Mouse (Mus musculus) intestine, embryonic 14.5 days (tissue): ENCODE data around the gene Il6ra. TPM values are rescaled to one million over a fixed set of nuclear protein-coding genes. Genes with fewer than 3 reads are reported as not detected.

Source experiments
- ATAC-seq: fragments of 200-750 bp; cut with Nextera tagmentation; replicated peaks from 2 replicates; pipeline ENCODE4 v1.8.0; 2017; ENCODE audit warnings: low read depth, moderate number of reproducible peaks, moderate TSS enrichment, moderate library complexity; ENCODE audit not compliant: low FRiP score, low TSS enrichment
- DNase-seq: peaks from one replicate; pipeline ENCODE4 v3.0.0-alpha.2; 2018; ENCODE audit warnings: low spot score
- H3K27ac ChIP-seq: fragments of 300-500 bp; sonication (generic); 2 replicates; pipeline ENCODE4 v1.5.1; 2014; ENCODE audit warnings: low read depth, mild to moderate bottlenecking, control low read depth
- H3K27me3 ChIP-seq: fragments of 300-500 bp; sonication (generic); replicated peaks from 2 replicates; pipeline ENCODE4 v1.6.1; 2014; ENCODE audit warnings: low read length, control low read depth; ENCODE audit not compliant: control insufficient read depth, insufficient read depth
- H3K36me3 ChIP-seq: fragments of 300-500 bp; sonication (generic); 2 replicates; pipeline ENCODE4 v1.6.1; 2014; ENCODE audit warnings: low read length, control low read depth; ENCODE audit not compliant: control insufficient read depth, insufficient read depth
- H3K4me1 ChIP-seq: fragments of 300-500 bp; sonication (generic); replicated peaks from 2 replicates; pipeline ENCODE4 v1.6.1; 2014; ENCODE audit warnings: low read length, control low read depth, mixed read lengths; ENCODE audit not compliant: control insufficient read depth, insufficient read depth
- H3K4me2 ChIP-seq: fragments of 300-500 bp; sonication (generic); 2 replicates; pipeline ENCODE4 v1.6.1; 2014; ENCODE audit warnings: low read length
- H3K4me3 ChIP-seq: fragments of 300-500 bp; sonication (generic); 2 replicates; pipeline ENCODE4 v1.5.1; 2014; ENCODE audit warnings: low read depth, low read length, control low read depth, mixed read lengths
- H3K9ac ChIP-seq: fragments of 300-500 bp; sonication (generic); 2 replicates; pipeline ENCODE4 v1.6.1; 2014; ENCODE audit warnings: mild to moderate bottlenecking, low read length
- H3K9me3 ChIP-seq: fragments of 300-500 bp; sonication (generic); 2 replicates; pipeline ENCODE4 v1.6.1; 2016; ENCODE audit warnings: low read length, control low read depth; ENCODE audit not compliant: control insufficient read depth
- WGBS: fragments of 180-500 bp; shearing (Covaris S2); extraction: QIAGEN DNeasy Blood & Tissue Kit; methylation state at CpG from one replicate; pipeline ENCODE4 v1.1.7; 2014; 5-methylcytosine and 5-hydroxymethylcytosine counted together
- polyA plus RNA-seq: library from polyadenylated mRNA; unstranded; fragments of >200 nt; fragmentation: Nextera tagmentation; extraction: Ambion mirVana; gene quantifications from 2 replicates; pipeline ENCODE4 v1.2.1, GENCODE M21; 2014

The Il6ra gene
- polyA plus RNA-seq, 1 experiment from 2014 or later: 1.6 TPM

GRCm38 (mm10) chr3:89861070-89861469 lies 51.9 kb downstream of the Il6ra start:
- H3K27ac ChIP-seq: no peak overlapping the region
- no peak for DNase-seq
- ATAC-seq: no peak

GRCm38 (mm10) chr3:89860343-89860742 lies 52.7 kb downstream of the Il6ra start:
- H3K27me3 ChIP-seq: no peaks in the 10 kb centered on the region
- ATAC-seq (no peak), DNase-seq (no peak)
- no peak overlapping the region for H3K4me2 ChIP-seq
- H3K9me3 ChIP-seq: peaks cover 5% of the 10 kb centered on the region; the same call in 1 of the 2 replicates
- H3K9ac ChIP-seq: no peak overlapping the region
- WGBS: 78% methylated on average over 3 of the region's 3 CpGs
- H3K4me3 ChIP-seq: no peak overlapping the region
- no peaks in the 10 kb centered on the region for H3K36me3 ChIP-seq
- no peak overlapping the region for H3K27ac ChIP-seq
- H3K4me1 ChIP-seq: peaks cover 9% of the 10 kb centered on the region; the same call in 1 of the 2 replicates

More at GRCm38 (mm10) chr3:89861070-89861469, 51.9 kb downstream of the Il6ra start:
- no peaks in the 10 kb centered on the region for H3K27me3 ChIP-seq
- no peak overlapping the region for H3K9ac ChIP-seq
- no peak overlapping the region for H3K4me2 ChIP-seq
- WGBS: 24% methylated on average over 4 of the region's 4 CpGs
- peaks cover 14% of the 10 kb centered on the region; the same call in 1 of the 2 replicates for H3K4me1 ChIP-seq
- H3K36me3 ChIP-seq: no peaks in the 10 kb centered on the region
- peaks cover 5% of the 10 kb centered on the region; the same call in 1 of the 2 replicates for H3K9me3 ChIP-seq
- no peak overlapping the region for H3K4me3 ChIP-seq

- no peaks in the 10 kb centered on the region for H3K27me3 ChIP-seq
- ATAC-seq (no peak), DNase-seq (no peak)
- no peak overlapping the region for H3K4me2 ChIP-seq
- no peak overlapping the region for H3K9ac ChIP-seq
- 58% methylated on average over 3 of the region's 3 CpGs for WGBS
- H3K4me3 ChIP-seq: no peak overlapping the region
- H3K27ac ChIP-seq: no peak overlapping the region
- H3K9me3 ChIP-seq: peaks cover 5% of the 10 kb centered on the region; the same call in 1 of the 2 replicates
- 0 out of 2 replicates have a peak, but pooled peaks cover 5% of the 10 kb centered on the region for H3K4me1 ChIP-seq
- H3K36me3 ChIP-seq: no peaks in the 10 kb centered on the region
Observed at GRCm38 (mm10) chr3:89859936-89860335, 53.1 kb downstream of the Il6ra start.

GRCm38 (mm10) chr3:89858888-89859287 lies 54.1 kb downstream of the Il6ra start:
- no peak overlapping the region for H3K27ac ChIP-seq
- ATAC-seq: no peak
- DNase-seq: no peak
- H3K4me1 ChIP-seq: 0 out of 2 replicates have a peak, but pooled peaks cover 5% of the 10 kb centered on the region
- WGBS: 71% methylated on average over 8 of the region's 8 CpGs
- peaks cover 5% of the 10 kb centered on the region; the same call in 1 of the 2 replicates for H3K9me3 ChIP-seq
- no peaks in the 10 kb centered on the region for H3K27me3 ChIP-seq
- H3K36me3 ChIP-seq: no peaks in the 10 kb centered on the region
- no peak overlapping the region for H3K4me2 ChIP-seq
- no peak overlapping the region for H3K9ac ChIP-seq
- H3K4me3 ChIP-seq: no peak overlapping the region

DNA sequence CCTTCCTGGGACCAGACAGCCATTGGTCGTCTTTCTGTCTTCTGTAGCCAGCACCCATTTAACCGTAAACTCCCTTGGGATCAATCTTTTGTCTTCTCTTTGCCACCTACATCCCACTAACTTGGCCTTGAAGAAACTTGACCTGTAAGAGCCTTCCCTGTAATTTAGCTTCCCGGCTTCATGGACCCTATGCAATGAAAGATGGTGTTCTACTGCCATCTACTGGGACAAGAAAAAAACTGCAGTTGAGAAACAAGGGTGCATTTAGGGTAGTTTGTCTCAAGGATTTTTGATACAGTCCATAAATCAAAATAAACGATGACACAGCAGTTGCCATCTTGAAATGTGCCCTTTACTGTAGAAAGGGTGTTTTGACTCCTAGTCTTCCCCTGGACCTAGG lies 54.9 kb downstream of the Il6ra start:
- Histone ChIP-seq H3K27ac (no peak overlapping the region), H3K4me1 (0 out of 2 replicates have a peak, but pooled peaks cover 5% of the 10 kb centered on the region), H3K36me3 (no peaks in the 10 kb centered on the region), H3K9me3 (peaks cover 5% of the 10 kb centered on the region; the same call in 1 of the 2 replicates), H3K9ac (no peak overlapping the region), H3K4me3 (no peak overlapping the region), H3K27me3 (no peaks in the 10 kb centered on the region), H3K4me2 (no peak overlapping the region)
- DNase-seq: peak; percentile 65
- ATAC-seq: 0 out of 2 replicates have a peak, but pooled peaks have one; percentile 33
- 9% methylated on average over 4 of the region's 4 CpGs for WGBS

GRCm38 (mm10) chr3:89857353-89857752 lies 55.6 kb downstream of the Il6ra start:
- ATAC-seq (no peak), DNase-seq (no peak)
- Histone ChIP-seq H3K4me1 (0 out of 2 replicates have a peak, but pooled peaks cover 5% of the 10 kb centered on the region), H3K9ac (no peak overlapping the region), H3K4me3 (no peak overlapping the region), H3K36me3 (no peaks in the 10 kb centered on the region), H3K4me2 (no peak overlapping the region), H3K27ac (no peak overlapping the region), H3K27me3 (no peaks in the 10 kb centered on the region), H3K9me3 (peaks cover 5% of the 10 kb centered on the region; the same call in 1 of the 2 replicates)
- 90% methylated on average over 3 of the region's 3 CpGs for WGBS

GRCm38 (mm10) chr3:89853752-89854151 lies 59.2 kb downstream of the Il6ra start:
- WGBS: 75% methylated on average over 5 of the region's 5 CpGs
- H3K27me3 ChIP-seq: no peaks in the 10 kb centered on the region
- no peak for DNase-seq
- H3K4me2 ChIP-seq: no peak overlapping the region
- H3K9me3 ChIP-seq: peaks cover 5% of the 10 kb centered on the region; the same call in 1 of the 2 replicates
- no peak overlapping the region for H3K4me3 ChIP-seq
- no peaks in the 10 kb centered on the region for H3K36me3 ChIP-seq
- H3K27ac ChIP-seq: no peak overlapping the region
- H3K9ac ChIP-seq: no peak overlapping the region
- no peak for ATAC-seq
- H3K4me1 ChIP-seq: no peaks in the 10 kb centered on the region

DNA sequence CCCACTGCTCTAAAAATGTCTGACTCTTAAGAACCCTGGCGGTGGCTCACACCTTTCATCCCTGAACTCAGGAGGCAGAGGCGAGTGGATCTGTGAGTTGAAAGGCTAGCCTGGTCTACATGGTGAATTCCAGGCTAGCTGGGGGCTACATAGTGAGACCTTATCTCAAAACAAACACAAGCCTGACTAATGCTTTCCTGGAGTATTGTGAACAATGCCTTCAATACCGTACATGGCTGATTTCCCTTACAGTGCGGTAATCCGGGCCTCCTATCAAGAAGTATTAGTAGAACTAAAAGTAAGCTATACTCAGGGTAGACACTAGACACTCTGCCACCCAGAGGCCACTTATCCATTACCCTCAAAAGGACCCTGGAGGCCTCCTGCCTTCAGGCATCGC lies 64.9 kb downstream of the Il6ra start:
- Histone ChIP-seq H3K4me3 (no peak overlapping the region), H3K27ac (0 out of 2 replicates have a peak overlapping the region, but pooled peaks have one; percentile 18), H3K9ac (no peak overlapping the region), H3K4me1 (no peaks in the 10 kb centered on the region), H3K9me3 (no peaks in the 10 kb centered on the region), H3K36me3 (no peaks in the 10 kb centered on the region), H3K4me2 (no peak overlapping the region), H3K27me3 (no peaks in the 10 kb centered on the region)
- WGBS: 86% methylated on average over 6 of the region's 6 CpGs
- DNase-seq (no peak), ATAC-seq (no peak)

DNA sequence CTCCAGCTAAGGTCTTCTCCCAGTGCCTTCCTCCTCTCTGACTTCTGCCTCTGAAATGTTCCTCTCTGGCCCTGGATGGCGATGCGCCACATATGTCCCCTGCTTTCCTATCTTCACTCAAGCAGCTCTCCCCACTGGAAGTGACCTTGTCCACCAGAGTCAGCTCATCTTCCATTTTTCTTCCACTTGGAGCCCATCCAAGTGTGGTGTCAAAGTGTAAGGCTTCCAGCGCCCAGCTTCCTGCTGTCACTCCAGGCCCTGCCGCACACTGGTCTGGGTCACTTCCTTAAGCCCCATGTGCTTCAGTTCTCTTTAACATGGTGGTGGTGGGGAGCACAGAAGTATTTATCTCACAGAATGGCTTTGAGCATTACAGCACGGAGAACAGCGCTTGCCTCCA lies 65.4 kb downstream of the Il6ra start:
- H3K36me3 ChIP-seq: no peaks in the 10 kb centered on the region
- no peaks in the 10 kb centered on the region for H3K27me3 ChIP-seq
- ATAC-seq: no peak
- H3K9ac ChIP-seq: no peak overlapping the region
- H3K9me3 ChIP-seq: no peaks in the 10 kb centered on the region
- no peaks in the 10 kb centered on the region for H3K4me1 ChIP-seq
- 0 out of 2 replicates have a peak overlapping the region, but pooled peaks have one; percentile 18 for H3K27ac ChIP-seq
- H3K4me3 ChIP-seq: no peak overlapping the region
- no peak for DNase-seq
- WGBS: 70% methylated on average over 6 of the region's 6 CpGs
- no peak overlapping the region for H3K4me2 ChIP-seq
